Mouse (Mus musculus) liver, embryonic 12.5 days (tissue): ENCODE measurements at regions not wholly inside any gene's neighbourhood (a gene's known extent, or its start where the extent isn't known, plus 50 kb on each side); places are given as distances from the start of the nearest gene placed in this dataset.

ENCODE experiments used
- ATAC-seq: fragments of 200-750 bp; cut with Nextera tagmentation; 2 replicates; pipeline ENCODE4 v1.8.0; 2017; ENCODE audit warnings: moderate number of reproducible peaks, mild to moderate bottlenecking, moderate library complexity
- H3K27ac ChIP-seq: fragments of 300-500 bp; sonication (generic); 2 replicates; pipeline ENCODE4 v1.5.1; 2016; ENCODE audit warnings: mild to moderate bottlenecking
- H3K27me3 ChIP-seq: fragments of 300-500 bp; sonication (generic); replicated peaks from 2 replicates; pipeline ENCODE4 v1.6.1; 2016; ENCODE audit warnings: mild to moderate bottlenecking, moderate library complexity
- H3K36me3 ChIP-seq: fragments of 300-500 bp; sonication (generic); 2 replicates; pipeline ENCODE4 v1.6.1; 2016; ENCODE audit warnings: mild to moderate bottlenecking, moderate library complexity
- H3K4me1 ChIP-seq: fragments of 300-500 bp; sonication (generic); 2 replicates; pipeline ENCODE4 v1.6.1; 2016
- H3K4me2 ChIP-seq: fragments of 300-500 bp; sonication (generic); 2 replicates; pipeline ENCODE4 v1.6.1; 2016; ENCODE audit warnings: mild to moderate bottlenecking, moderate library complexity
- H3K4me3 ChIP-seq: fragments of 300-500 bp; sonication (generic); 2 replicates; pipeline ENCODE4 v1.5.1; 2016; ENCODE audit warnings: mild to moderate bottlenecking, moderate library complexity
- H3K9ac ChIP-seq: fragments of 300-500 bp; sonication (generic); 2 replicates; pipeline ENCODE4 v1.6.1; 2016; ENCODE audit warnings: mild to moderate bottlenecking, moderate library complexity
- H3K9me3 ChIP-seq: fragments of 300-500 bp; sonication (generic); replicated peaks from 2 replicates; pipeline ENCODE4 v1.6.1; 2016; ENCODE audit warnings: mild to moderate bottlenecking, moderate library complexity
- WGBS: fragments of 180-500 bp; shearing (Covaris S2); methylation state at CpG from one replicate; pipeline ENCODE4 v1.1.7; 2016; ENCODE audit not compliant: insufficient replicate concordance; 5-methylcytosine and 5-hydroxymethylcytosine counted together

GRCm38 (mm10) chr3:115792606-115793005 is 77.7 kb upstream of the S1pr1 start:
- Histone ChIP-seq H3K4me2 (peak overlapping the region; percentile 57), H3K36me3 (no peaks in the 10 kb centered on the region), H3K9ac (no peak overlapping the region), H3K4me1 (peaks cover 24% of the 10 kb centered on the region), H3K9me3 (no peaks in the 10 kb centered on the region), H3K27ac (peak overlapping the region; percentile 72; the same call in 1 of the 2 replicates), H3K4me3 (no peak overlapping the region), H3K27me3 (no peaks in the 10 kb centered on the region)
- ATAC-seq: peak; percentile 79
- WGBS: 21% methylated on average over 4 of the region's 4 CpGs

GRCm38 (mm10) chr3:115793344-115794059 is 78.6 kb upstream of the S1pr1 start:
- 7% methylated on average over 12 of the region's 12 CpGs for WGBS
- Histone ChIP-seq H3K4me1 (peaks cover 24% of the 10 kb centered on the region), H3K9ac (0 out of 2 replicates have a peak overlapping the region, but pooled peaks have one; percentile 39), H3K4me2 (peak overlapping the region; percentile 57), H3K27ac (peak overlapping the region; percentile 72), H3K36me3 (no peaks in the 10 kb centered on the region), H3K9me3 (no peaks in the 10 kb centered on the region), H3K27me3 (no peaks in the 10 kb centered on the region), H3K4me3 (peak overlapping the region; percentile 16)
- peak; percentile 73 for ATAC-seq

- H3K4me2 ChIP-seq: no peak overlapping the region
- H3K36me3 ChIP-seq: no peaks in the 10 kb centered on the region
- no peak overlapping the region for H3K4me3 ChIP-seq
- H3K27ac ChIP-seq: no peak overlapping the region
- H3K9me3 ChIP-seq: no peaks in the 10 kb centered on the region
- no peak overlapping the region for H3K9ac ChIP-seq
- no peak for ATAC-seq
- no peaks in the 10 kb centered on the region for H3K27me3 ChIP-seq
- peaks cover 25% of the 10 kb centered on the region for H3K4me1 ChIP-seq
- 71% methylated on average over 10 of the region's 10 CpGs for WGBS
These were observed 84.5 kb upstream of the S1pr1 start for GRCm38 (mm10) chr3:115799326-115799725.

- Histone ChIP-seq H3K27ac (no peak overlapping the region), H3K4me1 (peaks cover 22% of the 10 kb centered on the region), H3K27me3 (no peaks in the 10 kb centered on the region), H3K4me3 (no peak overlapping the region), H3K9me3 (no peaks in the 10 kb centered on the region), H3K9ac (no peak overlapping the region), H3K4me2 (no peak overlapping the region), H3K36me3 (no peaks in the 10 kb centered on the region)
- no peak for ATAC-seq
- WGBS: 61% methylated on average over 2 of the region's 2 CpGs
These were observed 85.1 kb upstream of the S1pr1 start for GRCm38 (mm10) chr3:115799981-115800380.

- H3K9ac ChIP-seq: no peak overlapping the region
- H3K9me3 ChIP-seq: no peaks in the 10 kb centered on the region
- no peaks in the 10 kb centered on the region for H3K27me3 ChIP-seq
- 19% methylated on average over 5 of the region's 5 CpGs for WGBS
- no peak overlapping the region for H3K4me2 ChIP-seq
- H3K4me3 ChIP-seq: no peak overlapping the region
- no peak overlapping the region for H3K27ac ChIP-seq
- no peaks in the 10 kb centered on the region for H3K36me3 ChIP-seq
- peak; percentile 46; the same call in 1 of the 2 replicates for ATAC-seq
- H3K4me1 ChIP-seq: peaks cover 22% of the 10 kb centered on the region
These were observed 86.0 kb upstream of the S1pr1 start for GRCm38 (mm10) chr3:115800873-115801272.

GRCm38 (mm10) chr3:115801581-115802200 is 85.9 kb upstream of the Dph5 start:
- ATAC-seq: no peak
- 34% methylated on average over 5 of the region's 5 CpGs for WGBS
- no peak overlapping the region for H3K4me3 ChIP-seq
- H3K4me1 ChIP-seq: peaks cover 22% of the 10 kb centered on the region
- no peaks in the 10 kb centered on the region for H3K27me3 ChIP-seq
- no peak overlapping the region for H3K4me2 ChIP-seq
- no peaks in the 10 kb centered on the region for H3K36me3 ChIP-seq
- no peak overlapping the region for H3K9ac ChIP-seq
- no peaks in the 10 kb centered on the region for H3K9me3 ChIP-seq
- H3K27ac ChIP-seq: no peak overlapping the region

GRCm38 (mm10) chr3:115804616-115805015 is 83.0 kb upstream of the Dph5 start:
- H3K4me1 ChIP-seq: peaks cover 22% of the 10 kb centered on the region

GRCm38 (mm10) chr3:115807032-115807431 is 80.6 kb upstream of the Dph5 start:
- Histone ChIP-seq H3K9me3 (no peaks in the 10 kb centered on the region), H3K9ac (no peak overlapping the region), H3K4me3 (no peak overlapping the region), H3K4me1 (no peaks in the 10 kb centered on the region), H3K36me3 (no peaks in the 10 kb centered on the region), H3K27ac (no peak overlapping the region), H3K4me2 (no peak overlapping the region), H3K27me3 (no peaks in the 10 kb centered on the region)
- no peak for ATAC-seq
- WGBS: 58% methylated on average over 3 of the region's 3 CpGs

More at GRCm38 (mm10) chr3:115804616-115805015, 83.0 kb upstream of the Dph5 start:
- Histone ChIP-seq H3K4me3 (no peak overlapping the region), H3K4me2 (no peak overlapping the region), H3K9me3 (no peaks in the 10 kb centered on the region), H3K9ac (no peak overlapping the region), H3K27ac (no peak overlapping the region), H3K36me3 (no peaks in the 10 kb centered on the region), H3K27me3 (no peaks in the 10 kb centered on the region)
- ATAC-seq: no peak
- WGBS: 49% methylated on average over 3 of the region's 3 CpGs

GRCm38 (mm10) chr3:115815168-115815567 is 72.5 kb upstream of the Dph5 start:
- Histone ChIP-seq H3K4me2 (peak overlapping the region; percentile 58), H3K27me3 (no peaks in the 10 kb centered on the region), H3K4me1 (peaks cover 57% of the 10 kb centered on the region), H3K36me3 (no peaks in the 10 kb centered on the region), H3K27ac (peak overlapping the region; percentile 78), H3K9me3 (no peaks in the 10 kb centered on the region), H3K4me3 (peak overlapping the region; percentile 10; the same call in 1 of the 2 replicates), H3K9ac (no peak overlapping the region)
- ATAC-seq: peak; percentile 69
- 19% methylated on average over 4 of the region's 4 CpGs for WGBS

- Histone ChIP-seq H3K27me3 (no peaks in the 10 kb centered on the region), H3K36me3 (no peaks in the 10 kb centered on the region), H3K4me2 (peak overlapping the region; percentile 58), H3K27ac (peak overlapping the region; percentile 78), H3K9ac (peak overlapping the region; percentile 42; the same call in 1 of the 2 replicates), H3K4me3 (peak overlapping the region; percentile 10), H3K4me1 (peaks cover 62% of the 10 kb centered on the region), H3K9me3 (no peaks in the 10 kb centered on the region)
- 15% methylated on average over 12 of the region's 12 CpGs for WGBS
- peak; percentile 77 for ATAC-seq
These were observed 72.0 kb upstream of the Dph5 start for GRCm38 (mm10) chr3:115815571-115816156.

- H3K27me3 ChIP-seq: no peaks in the 10 kb centered on the region
- no peaks in the 10 kb centered on the region for H3K36me3 ChIP-seq
- no peak for ATAC-seq
- H3K4me1 ChIP-seq: peaks cover 71% of the 10 kb centered on the region
- H3K4me2 ChIP-seq: peak overlapping the region; percentile 58
- peak overlapping the region; percentile 78 for H3K27ac ChIP-seq
- H3K9ac ChIP-seq: no peak overlapping the region
- no peaks in the 10 kb centered on the region for H3K9me3 ChIP-seq
- WGBS: 48% methylated on average over 6 of the region's 6 CpGs
- no peak overlapping the region for H3K4me3 ChIP-seq
These were observed 71.1 kb upstream of the Dph5 start for GRCm38 (mm10) chr3:115816328-115817160.
